Mouse (Mus musculus) kidney, embryonic 14.5 days (tissue): Measurements from ENCODE around the gene Ilk. TPM values are rescaled to one million over a fixed set of nuclear protein-coding genes. Genes with fewer than 3 reads are reported as not detected.
A peak's percentile ranks its signal among the peaks of the same experiment; 100 is the strongest.

Experiments used
- ATAC-seq: fragments of 200-750 bp; cut with Nextera tagmentation; 2 replicates; pipeline ENCODE4 v1.8.0; 2017; ENCODE audit warnings: moderate number of reproducible peaks, mild to moderate bottlenecking, moderate TSS enrichment, moderate library complexity; ENCODE audit not compliant: low FRiP score, low TSS enrichment
- H3K27ac ChIP-seq: fragments of 300-500 bp; sonication (generic); 2 replicates; pipeline ENCODE4 v1.5.1; 2014; ENCODE audit warnings: low read depth, mild to moderate bottlenecking, low read length, moderate library complexity, mixed read lengths
- H3K27me3 ChIP-seq: fragments of 300-500 bp; sonication (generic); 2 replicates; pipeline ENCODE4 v1.6.1; 2014; ENCODE audit warnings: mild to moderate bottlenecking, low read length; ENCODE audit not compliant: control insufficient read depth, insufficient read depth
- H3K36me3 ChIP-seq: fragments of 300-500 bp; sonication (generic); 2 replicates; pipeline ENCODE4 v1.6.1; 2014; ENCODE audit warnings: low read length, mixed read lengths; ENCODE audit not compliant: control insufficient read depth, insufficient read depth
- H3K4me1 ChIP-seq: fragments of 300-500 bp; sonication (generic); 2 replicates; pipeline ENCODE4 v1.6.1; 2014; ENCODE audit warnings: low read length, mixed read lengths; ENCODE audit not compliant: control insufficient read depth, insufficient read depth
- H3K4me2 ChIP-seq: fragments of 300-500 bp; sonication (generic); replicated peaks from 2 replicates; pipeline ENCODE4 v1.6.1; 2014; ENCODE audit warnings: low read depth, mild to moderate bottlenecking, low read length
- H3K4me3 ChIP-seq: fragments of 300-500 bp; sonication (generic); 2 replicates; pipeline ENCODE4 v1.5.1; 2014; ENCODE audit warnings: mild to moderate bottlenecking, low read length
- H3K9ac ChIP-seq: fragments of 300-500 bp; sonication (generic); 2 replicates; pipeline ENCODE4 v1.6.1; 2014; ENCODE audit warnings: low read depth, mild to moderate bottlenecking, low read length, moderate library complexity
- H3K9me3 ChIP-seq: fragments of 300-500 bp; sonication (generic); 2 replicates; pipeline ENCODE4 v1.6.1; 2016; ENCODE audit warnings: low read length; ENCODE audit not compliant: control insufficient read depth
- WGBS: fragments of 180-500 bp; shearing (Covaris S2); extraction: QIAGEN DNeasy Blood & Tissue Kit; methylation state at CpG from one replicate; pipeline ENCODE4 v1.1.7; 2014; 5-methylcytosine and 5-hydroxymethylcytosine counted together
- polyA plus RNA-seq: library from polyadenylated mRNA; unstranded; fragments of >200 nt; fragmentation: Nextera tagmentation; extraction: Ambion mirVana; gene quantifications from 2 replicates; pipeline ENCODE4 v1.2.1, GENCODE M21; 2014

Ilk gene
- polyA plus RNA-seq, 1 experiment from 2014 or later = 305 TPM

DNA sequence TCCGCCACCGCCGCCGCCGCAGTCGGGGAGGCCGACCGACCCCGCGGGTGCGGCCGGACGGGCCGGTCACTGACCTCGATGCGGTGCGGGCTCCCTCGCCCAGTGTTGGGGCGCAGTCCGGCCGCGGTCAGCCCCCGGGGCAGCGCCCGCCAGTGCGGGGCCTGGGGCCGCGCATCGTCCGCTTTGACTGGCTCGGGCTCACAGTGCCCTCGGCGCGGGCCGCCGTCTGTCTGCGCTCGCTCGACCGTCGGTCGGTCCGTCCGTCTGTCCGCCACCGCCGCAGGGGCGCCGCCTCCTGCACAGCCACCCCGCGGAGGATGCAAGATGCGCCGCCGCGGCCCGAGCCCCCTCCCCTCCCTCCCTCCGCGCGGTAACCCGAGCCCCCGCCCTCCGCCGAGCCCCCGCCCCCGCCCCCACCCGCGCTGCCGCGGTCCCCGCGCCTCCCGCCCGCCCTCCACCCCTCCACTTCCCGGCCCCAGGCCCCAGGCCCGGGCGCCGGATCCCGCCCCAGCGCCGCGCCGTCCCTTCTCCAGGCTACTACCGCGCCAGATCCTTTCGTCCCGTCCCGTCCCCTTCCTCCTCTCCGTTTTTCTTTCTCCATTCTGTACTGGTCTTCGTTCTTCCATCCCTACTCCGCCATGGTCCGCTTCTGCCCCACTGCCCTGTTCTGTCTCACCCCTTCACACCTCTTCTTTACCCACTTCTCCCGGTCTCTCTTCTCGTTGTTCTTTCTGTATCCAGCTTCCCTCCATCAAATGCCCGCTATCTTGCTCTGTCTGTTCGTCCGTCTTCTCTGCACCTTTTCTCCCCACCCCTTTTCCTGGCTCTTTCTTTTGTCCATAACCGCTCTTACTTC, 51.1 kb downstream of the Ilk start, which contains the start of gene Dchs1:
Gene Dchs1, minus strand, starts transcription at position 370 of the 856 bp plus-strand sequence.
- 1% methylated on average over 68 of the region's 97 CpGs for WGBS
- H3K9ac ChIP-seq = peak within 1 kb of the TSS; percentile 97
- peaks cover 26% of the 10 kb centered on the region for H3K4me1 ChIP-seq

DNA sequence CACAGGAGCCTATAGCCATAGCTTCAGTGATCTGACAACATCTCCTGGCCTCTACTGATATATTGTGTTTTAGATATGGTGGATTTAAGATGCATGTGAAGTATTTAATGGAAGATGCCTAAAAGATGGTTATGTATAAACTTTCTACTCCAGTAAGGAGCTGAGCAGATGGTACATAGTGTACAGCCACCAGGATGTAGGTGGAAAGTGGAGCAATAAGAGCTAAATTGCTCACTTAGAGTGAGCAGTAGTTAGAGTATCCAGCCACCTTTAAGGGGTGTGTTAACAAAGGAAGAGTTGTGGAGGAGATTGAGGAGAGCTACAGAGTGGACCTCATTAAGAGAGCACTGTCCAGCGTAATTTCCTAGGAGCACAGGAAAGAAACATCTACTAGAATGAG, 54.8 kb downstream of the Ilk start:
- no peak overlapping the region for H3K9ac ChIP-seq
- no peaks in the 10 kb centered on the region for H3K36me3 ChIP-seq
- H3K4me2 ChIP-seq = no peak overlapping the region
- H3K4me1 ChIP-seq = peaks cover 4% of the 10 kb centered on the region
- no peaks in the 10 kb centered on the region for H3K9me3 ChIP-seq
- H3K27ac ChIP-seq = no peak overlapping the region
- no peaks in the 10 kb centered on the region for H3K27me3 ChIP-seq
- no peak overlapping the region for H3K4me3 ChIP-seq
- 62% methylated on average over 1 of the region's 1 CpGs for WGBS
- ATAC-seq = no peak

More for the DNA sequence above, 51.1 kb downstream of the Ilk start, which contains the start of gene Dchs1:
- H3K36me3 ChIP-seq = peaks cover 5% of the 10 kb centered on the region; the same call in 1 of the 2 replicates
- peak; percentile 81 for ATAC-seq
- H3K9me3 ChIP-seq = no peaks in the 10 kb centered on the region
- H3K4me2 ChIP-seq = peak within 1 kb of the TSS; percentile 70
- H3K4me3 ChIP-seq = peak within 1 kb of the TSS; percentile 88
- peak within 1 kb of the TSS; percentile 88 for H3K27ac ChIP-seq
- H3K27me3 ChIP-seq = no peaks in the 10 kb centered on the region

Other genes with a start within 250 kb of the Ilk start
- 35.2 and 45.7 TPM in 2 replicates for gene Smpd1, start 182.2 kb upstream of the Ilk start, polyA plus RNA-seq
- 40.1 and 43.0 TPM in 2 replicates for gene Apbb1, start 154.9 kb upstream of the Ilk start, polyA plus RNA-seq
- 0.14 and 0.34 TPM in 2 replicates for gene Hpx, start 136.5 kb upstream of the Ilk start, polyA plus RNA-seq
- 18.8 and 25.5 TPM in 2 replicates for gene Trim3, start 103.0 kb upstream of the Ilk start, polyA plus RNA-seq
- 180 and 198 TPM in 2 replicates for gene Timm10b, start 96.5 kb upstream of the Ilk start, polyA plus RNA-seq
- 88.2 and 94.8 TPM in 2 replicates for gene Arfip2, start 96.2 kb upstream of the Ilk start, polyA plus RNA-seq
- gene Gm45799, start 96.0 kb upstream of the Ilk start, polyA plus RNA-seq = 23.4 and 24.3 TPM in 2 replicates
- gene Dnhd1, start 85.8 kb upstream of the Ilk start, polyA plus RNA-seq = 1.3 and 2.0 TPM in 2 replicates
- gene Rrp8, start 793 bp downstream of the Ilk start, polyA plus RNA-seq = 28.5 and 46.7 TPM in 2 replicates
- 180 and 241 TPM in 2 replicates for gene Taf10, start 7.8 kb downstream of the Ilk start, polyA plus RNA-seq
- 58.0 and 86.4 TPM in 2 replicates for gene Tpp1, start 15.6 kb downstream of the Ilk start, polyA plus RNA-seq
- 13.1 and 19.0 TPM in 2 replicates for gene Dchs1, start 51.1 kb downstream of the Ilk start, polyA plus RNA-seq
- gene Mrpl17, start 74.5 kb downstream of the Ilk start, polyA plus RNA-seq = 434 and 459 TPM in 2 replicates
- gene Gm4070, start 217.4 kb downstream of the Ilk start, polyA plus RNA-seq = 0.91 and 1.0 TPM in 2 replicates